Mouse (Mus musculus): ENCODE data around the gene Crybb3.

Gene Crybb3

DNA sequence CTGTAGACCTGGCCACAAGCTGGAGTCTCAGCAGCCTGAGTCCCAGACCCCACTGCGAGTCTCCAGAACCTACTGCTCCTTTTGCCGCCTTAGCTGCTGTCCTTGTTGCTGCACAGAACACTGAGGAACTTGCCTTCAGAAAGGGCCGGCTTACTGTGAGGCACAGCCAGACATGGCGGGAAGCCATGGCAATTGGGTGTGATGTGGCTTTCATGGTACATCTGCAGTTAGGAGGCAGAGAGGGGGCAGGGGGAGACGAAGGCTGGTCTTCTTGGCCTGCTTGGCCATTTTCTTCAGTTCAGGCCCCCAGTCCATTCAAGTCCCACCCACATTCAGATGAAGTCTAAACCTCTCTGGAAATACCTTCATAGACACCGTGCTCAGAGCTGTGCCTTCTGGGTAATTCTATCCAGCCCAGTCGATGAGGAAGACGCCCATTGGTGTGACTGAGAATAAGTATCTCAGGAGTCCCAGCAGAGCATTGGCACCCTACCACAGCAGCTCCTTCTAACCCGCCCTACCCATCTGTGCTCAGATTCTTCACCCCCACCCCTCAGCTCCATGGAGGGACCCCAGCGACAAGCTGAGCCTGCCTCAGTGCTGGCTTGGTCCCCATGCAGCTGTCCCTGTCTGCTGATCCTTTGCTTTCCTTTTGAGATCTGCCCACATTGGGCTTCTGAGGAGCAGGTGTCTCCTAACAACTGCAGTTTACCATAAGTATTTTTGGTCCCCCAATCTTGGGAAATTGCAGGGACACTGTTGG lies 35.7 kb downstream of the Crybb3 start:
- DNase-seq, result peak; percentile 73 to 85

DNA sequence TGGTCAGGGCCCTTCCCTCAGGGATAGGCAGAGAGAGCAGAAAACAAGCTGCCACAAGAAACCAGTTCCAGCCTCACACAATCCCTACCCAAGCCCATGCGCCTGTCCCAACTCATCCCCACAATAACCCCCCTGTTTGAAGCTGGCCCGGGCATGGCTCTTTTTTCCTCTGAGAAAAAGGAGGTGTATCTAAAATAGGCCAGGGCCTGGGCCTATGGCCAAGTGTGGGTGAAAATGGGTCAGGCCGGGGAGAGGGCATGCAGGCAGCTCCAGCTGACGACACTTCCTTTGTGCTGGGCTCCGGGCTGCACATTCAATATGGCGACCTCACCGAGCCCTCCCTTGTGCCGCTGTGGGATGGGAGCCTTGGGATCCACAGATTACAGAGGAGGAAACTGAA lies 37.9 kb downstream of the Crybb3 start:
- DNase-seq, result peak; percentile 83 to 85

DNA sequence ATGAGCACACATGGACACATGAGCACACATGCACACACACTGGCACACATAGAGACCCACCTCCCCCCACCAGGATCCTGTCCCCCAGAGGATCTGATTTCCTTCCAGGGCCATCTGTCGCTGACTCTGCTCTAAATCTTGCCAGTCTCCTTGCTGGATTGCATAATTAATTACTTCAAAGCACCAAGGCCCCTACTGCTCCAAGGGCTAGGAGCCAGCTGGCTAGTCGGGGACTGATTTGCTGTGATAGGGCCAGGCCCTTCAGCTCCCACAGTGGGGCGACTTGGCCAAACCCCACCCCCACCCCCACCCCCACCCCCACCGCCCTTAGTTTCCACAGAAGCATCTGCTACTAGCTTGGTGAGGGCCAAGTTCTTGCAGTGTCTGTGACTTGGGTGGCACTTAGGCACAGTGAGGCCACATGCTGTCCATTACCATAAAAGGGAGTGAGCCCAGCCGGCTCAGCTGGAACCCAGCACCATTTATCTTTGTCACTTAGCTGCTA lies 39.8 kb downstream of the Crybb3 start:
- peak; percentile 98 to 99 for DNase-seq

DNA sequence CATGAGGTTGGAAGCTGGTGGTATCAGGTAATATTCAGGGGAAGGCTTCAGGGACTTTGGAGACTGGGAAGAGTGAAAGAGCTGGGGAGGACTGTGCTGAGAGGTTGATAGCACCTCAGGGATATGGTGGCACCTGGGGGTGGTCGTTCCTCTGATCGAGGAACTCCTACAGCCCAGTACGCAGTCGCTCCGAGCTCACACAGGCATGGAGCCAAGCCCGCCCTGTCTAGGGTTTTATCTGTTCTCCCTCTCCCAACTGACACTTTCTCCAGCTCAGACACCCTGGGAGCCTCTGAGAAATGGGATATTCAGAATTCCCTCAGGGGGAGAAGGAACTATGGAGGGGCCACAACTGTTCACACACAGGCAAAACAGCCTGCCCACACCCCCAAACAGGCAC lies 40.6 kb downstream of the Crybb3 start:
- peak; percentile 74 to 76 for DNase-seq

DNA sequence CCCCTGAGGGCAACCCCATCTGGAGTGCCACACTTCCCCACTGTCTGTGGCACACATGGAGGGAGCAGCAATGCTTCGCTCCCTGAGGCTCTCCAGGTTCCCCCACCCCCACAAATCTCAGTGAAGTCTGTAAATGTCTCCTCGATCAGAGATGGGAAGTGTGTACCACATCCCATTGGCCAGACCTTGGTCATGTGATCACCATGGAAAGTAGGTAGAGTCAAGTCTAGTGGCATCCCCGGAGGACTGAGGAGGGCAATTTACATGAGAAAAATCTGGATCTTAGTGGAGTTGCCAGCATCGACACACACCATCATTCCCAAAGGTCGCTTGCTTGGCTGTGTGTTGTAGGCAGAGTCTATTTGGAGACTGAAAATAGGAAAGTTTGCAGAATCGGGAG lies 42.8 kb downstream of the Crybb3 start:
- DNase-seq, result peak in 1 of 2 experiments; percentile 19

DNA sequence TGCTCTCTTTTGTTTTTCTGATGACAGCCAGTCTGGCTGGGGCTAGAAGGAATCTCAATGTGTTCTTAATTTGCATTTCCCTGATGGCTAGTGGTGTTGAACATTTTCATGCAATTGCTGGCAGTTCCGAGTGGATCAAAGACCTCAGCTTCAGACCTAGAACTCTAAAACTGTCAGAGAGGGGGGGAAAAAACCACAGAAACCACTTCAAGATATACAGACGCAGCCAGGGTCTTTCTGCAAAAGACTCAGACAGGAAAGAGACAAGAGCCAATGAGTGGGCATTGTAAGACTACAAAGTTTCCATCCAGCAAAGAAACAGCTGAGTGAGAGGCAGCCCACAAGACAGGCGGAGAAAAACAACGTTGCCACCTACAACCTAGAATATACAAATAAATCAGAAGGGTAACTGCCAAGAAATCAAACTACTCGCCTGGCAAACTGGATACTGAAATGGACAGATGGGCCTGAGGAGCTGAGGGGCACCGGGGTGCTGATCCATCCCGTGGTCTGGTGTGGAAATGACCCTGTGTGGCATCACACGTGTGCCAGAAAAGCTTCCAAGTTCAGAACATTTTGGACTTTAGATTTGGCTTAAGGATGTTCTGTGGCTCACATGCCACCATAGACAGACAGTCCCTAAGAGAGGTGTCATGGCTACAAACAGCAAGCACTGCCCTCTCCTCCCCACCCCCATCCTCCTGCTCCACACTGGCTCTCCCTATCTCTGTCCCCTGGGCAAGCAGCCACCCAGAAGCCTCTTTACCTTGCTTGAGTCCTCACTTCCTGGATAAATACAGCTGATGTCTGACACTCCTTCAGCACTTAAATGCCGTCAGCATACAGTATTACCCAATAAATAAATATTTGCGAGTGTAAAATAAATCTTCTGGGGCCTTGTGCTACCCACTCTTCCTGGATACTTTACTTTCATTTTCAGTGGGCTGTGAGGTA lies 46.0 kb downstream of the Crybb3 start:
- DNase-seq, result peak; percentile 63

DNA sequence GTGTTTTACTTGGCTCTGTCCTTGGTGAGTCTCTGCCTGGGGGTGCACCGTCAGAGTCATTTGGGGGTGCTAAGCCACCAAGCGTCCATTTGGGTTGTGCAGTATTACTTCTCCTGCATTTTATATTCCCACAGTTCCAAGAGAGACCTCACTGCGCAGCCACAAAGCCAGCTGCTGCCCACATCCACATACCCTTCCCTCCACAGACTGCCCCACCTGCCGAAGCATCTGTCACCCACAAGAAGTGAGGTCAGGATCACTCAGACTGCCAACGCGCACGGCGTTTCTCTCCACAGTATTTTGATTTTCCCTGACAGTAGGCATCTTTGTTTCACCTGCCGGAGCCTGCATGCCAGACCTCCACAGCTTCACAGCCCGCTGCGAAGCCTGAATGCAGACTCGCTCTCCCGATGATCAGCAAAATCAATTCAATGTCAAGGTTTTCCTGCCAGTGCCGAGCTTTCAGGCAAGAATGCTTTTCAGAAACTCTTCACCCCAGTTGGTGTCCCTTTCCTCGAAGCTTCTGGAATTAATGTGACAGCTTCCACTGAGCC lies 50.1 kb downstream of the Crybb3 start:
- DNase-seq, result peak; percentile 73 to 80

DNA sequence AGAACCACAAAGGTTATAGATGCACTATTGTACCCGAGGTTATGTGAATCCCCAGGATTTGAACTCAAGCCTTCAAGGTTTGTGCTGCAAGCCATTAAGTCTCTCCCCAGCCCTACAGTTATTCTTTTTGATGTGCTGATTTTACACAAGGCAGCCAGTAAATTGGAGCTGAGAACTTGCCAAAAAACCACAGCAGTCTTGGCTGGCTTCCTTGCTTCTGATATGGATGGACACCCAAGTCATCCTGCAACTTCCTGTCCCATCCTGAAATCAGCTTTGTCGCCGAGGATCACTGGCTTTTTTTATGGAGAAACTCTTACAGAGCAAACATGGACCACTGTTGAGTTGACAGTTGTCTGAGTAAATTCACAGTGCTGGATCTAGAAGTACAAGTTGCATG lies 51.3 kb downstream of the Crybb3 start:
- DNase-seq, result peak; percentile 73 to 77

DNA sequence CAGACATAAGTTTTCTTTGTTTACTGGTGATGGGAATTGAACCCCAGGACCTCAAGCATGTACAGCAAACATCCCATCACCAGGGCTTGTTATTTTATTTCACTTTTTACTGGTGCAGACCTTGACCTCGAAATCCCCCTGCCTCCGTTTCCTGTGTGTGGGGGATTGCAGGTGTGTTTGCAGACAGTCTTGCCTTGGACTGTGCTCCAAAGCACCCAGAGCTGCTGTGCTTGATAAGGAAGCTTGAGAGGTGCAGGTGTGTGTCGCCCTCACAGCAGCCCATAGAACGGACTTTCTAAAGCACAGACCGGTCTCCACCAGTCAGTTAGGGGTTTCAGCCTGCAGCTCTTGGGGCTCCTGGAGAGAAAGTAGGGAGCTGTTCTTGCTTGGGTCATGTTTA lies 54.7 kb downstream of the Crybb3 start:
- no peak for DNase-seq

All from cerebellum, postnatal 10 days (tissue).